9 mouse cellular contexts compared by ENCODE assay signal in genomic region chr15:93438663-93439062, GRCm38 (mm10). TPM values are rescaled to one million over a fixed set of nuclear protein-coding genes. Genes with fewer than 3 reads are reported as not detected.
A peak's percentile ranks its signal among the peaks of the same experiment; 100 is the strongest.
DNase-seq lines count a peak whose midpoint lies in the region; ATAC-seq and TF ChIP-seq lines count a peak whose summit lies in the region.
"Had no signal": no experiment of that assay in that cellular context is flagged by ENCODE, and none has a peak within 500 bp of the region (broad histone marks: within the 10 kb centered on the region; RNA-seq: fewer than 3 reads in every experiment).

No protein-coding gene starts in this region.

- no peaks in the 10 kb centered on the region for H3K9me3 ChIP-seq in neural tube, embryonic 14.5 days (ENCODE audit: control insufficient read depth, low read length)

- peak; percentile 73 for ATAC-seq in neural tube, embryonic 14.5 days (ENCODE audit: low read depth)

- 0 out of 2 replicates have a peak, but pooled peaks cover 3% of the 10 kb centered on the region for H3K4me1 ChIP-seq in cerebellum, adult 2 months (ENCODE audit: control insufficient read depth, insufficient read depth, low read length)
- H3K4me1 ChIP-seq in liver, adult 2 months (ENCODE audit: control insufficient read depth, insufficient read depth, low read length), result no peaks in the 10 kb centered on the region
- H3K4me1 ChIP-seq in neural tube, embryonic 14.5 days (ENCODE audit: control insufficient read depth, insufficient read depth, low read length), result no peaks in the 10 kb centered on the region

- H3K4me3 ChIP-seq in cerebellum, adult 2 months (replicated peaks; ENCODE audit: insufficient read depth, low read depth, low read length), result no peak overlapping the region
- H3K4me3 ChIP-seq in liver, adult 2 months (ENCODE audit: insufficient read depth, low read depth, low read length), result no peak overlapping the region
- H3K4me3 ChIP-seq in neural tube, embryonic 14.5 days (ENCODE audit: low read depth, low read length), result no peak overlapping the region
- H3K4me3 ChIP-seq: heart, embryonic 13.5 days had no signal

- peaks cover 15% of the 10 kb centered on the region for H3K36me3 ChIP-seq in liver, adult 2 months (ENCODE audit: control insufficient read depth, insufficient read depth, low read length)
- H3K36me3 ChIP-seq in neural tube, embryonic 14.5 days (ENCODE audit: control insufficient read depth, insufficient read depth, low read length), result peaks cover 6% of the 10 kb centered on the region; the same call in 1 of the 2 replicates

- H3K9ac ChIP-seq in liver, adult 2 months (ENCODE audit: low read depth, low read length), result no peak overlapping the region
- H3K9ac ChIP-seq in neural tube, embryonic 14.5 days (replicated peaks; ENCODE audit: low read depth, low read length), result no peak overlapping the region
- H3K9ac ChIP-seq: heart, embryonic 13.5 days had no signal

- peak; percentile 91 for TF ChIP-seq CTCF in cerebellum, adult 2 months (IDR thresholded peaks at IDR 0.05; ENCODE audit: borderline replicate concordance, insufficient read depth, low read depth, low read length)
- TF ChIP-seq CTCF in liver, adult 2 months (IDR thresholded peaks at IDR 0.05; ENCODE audit: low read depth, low read length), result peak; percentile 82

- no peaks in the 10 kb centered on the region for H3K27me3 ChIP-seq in cerebellum, adult 2 months (ENCODE audit: control insufficient read depth, insufficient read depth, low read length)
- H3K27me3 ChIP-seq in liver, adult 2 months (ENCODE audit: control insufficient read depth, insufficient read depth, low read length), result no peaks in the 10 kb centered on the region
- no peaks in the 10 kb centered on the region for H3K27me3 ChIP-seq in neural tube, embryonic 14.5 days (ENCODE audit: control insufficient read depth, insufficient read depth, low read length)
- H3K27me3 ChIP-seq: heart, embryonic 13.5 days had no signal

- peak; percentile 68 for DNase-seq in B cell, adult 2 months
- peak; percentile 8 for DNase-seq in MEL-GATA-1-ER (ENCODE audit: extremely low read depth, low read depth)
- peak; percentile 48 to 63 for DNase-seq in cerebellum, adult 2 months
- peak; percentile 35 for DNase-seq in forelimb bud, embryonic 11.5 days (ENCODE audit: low read depth, low spot score)
- peak; percentile 52 for DNase-seq in kidney, adult 9 months
- peak; percentile 21 for DNase-seq in liver, adult 2 months (ENCODE audit: extremely low read depth, low read depth, low spot score)
- peak; percentile 65 for DNase-seq in thymus, postnatal 25 days

- no peak overlapping the region for H3K27ac ChIP-seq in cerebellum, adult 2 months (ENCODE audit: insufficient read depth, low read length)
- no peak overlapping the region for H3K27ac ChIP-seq in liver, adult 2 months (replicated peaks; ENCODE audit: insufficient read depth, low read depth, low read length)
- no peak overlapping the region for H3K27ac ChIP-seq in neural tube, embryonic 14.5 days (ENCODE audit: low read depth, low read length)
- H3K27ac ChIP-seq: heart, embryonic 13.5 days had no signal

- H3K4me2 ChIP-seq in neural tube, embryonic 14.5 days (ENCODE audit: low read depth, low read length), result no peak overlapping the region
- H3K4me2 ChIP-seq: heart, embryonic 13.5 days had no signal

- H3K79me2 ChIP-seq in liver, adult 2 months (ENCODE audit: control insufficient read depth, insufficient read depth, low read length), result no peaks in the 10 kb centered on the region

- no peak for TF ChIP-seq POLR2A in cerebellum, adult 2 months (IDR thresholded peaks at IDR 0.05; ENCODE audit: borderline replicate concordance, insufficient read depth, low read length)
- TF ChIP-seq POLR2A in liver, adult 2 months (IDR thresholded peaks at IDR 0.05; ENCODE audit: extremely low read depth, insufficient read depth, low read length), result no peak

- 21% methylated on average over 5 of the region's 5 CpGs for WGBS in cerebellum, adult 2 months
- 59% methylated on average over 5 of the region's 5 CpGs for WGBS in liver, adult 2 months
- 42% methylated on average over 5 of the region's 5 CpGs for WGBS in neural tube, embryonic 14.5 days

RNA-seq across cellular contexts. Expression of gene Pphln1, which starts 40.5 kb away (rescaled TPM):
- 27.2 and 28.1 TPM in 2 replicates for polyA plus RNA-seq in cerebellum, adult 2 months (2012; rRNA removed)
- total RNA-seq in liver, adult 2 months (2014; rRNA removed), result 11.4 and 11.7 TPM in 2 replicates
- 4.2 TPM in 2 replicates for polyA plus RNA-seq in liver, adult 2 months (2012; rRNA removed)
- polyA plus RNA-seq in neural tube, embryonic 14.5 days (2014; fragmentation: Nextera tagmentation; extraction: Ambion mirVana), result 30.1 and 32.1 TPM in 2 replicates

RNA-seq across cellular contexts. Expression of gene Zcrb1, which starts 40.5 kb away (rescaled TPM):
- polyA plus RNA-seq in cerebellum, adult 2 months (2012; rRNA removed), result 137 and 157 TPM in 2 replicates
- total RNA-seq in liver, adult 2 months (2014; rRNA removed), result 22.5 and 28.0 TPM in 2 replicates
- 12.0 TPM in 2 replicates for polyA plus RNA-seq in liver, adult 2 months (2012; rRNA removed)
- polyA plus RNA-seq in neural tube, embryonic 14.5 days (2014; fragmentation: Nextera tagmentation; extraction: Ambion mirVana), result 171 and 172 TPM in 2 replicates

Comparison
In these comparisons a context has a peak if more than half of its experiments do, and no peak if none do; other contexts are left out.
1. DNase-seq: peak in every context shown above with its lines; median percentile 68 in B cell, adult 2 months; 65 in thymus, postnatal 25 days; 56 in cerebellum, adult 2 months; 52 in kidney, adult 9 months; 35 in forelimb bud, embryonic 11.5 days; 21 in liver, adult 2 months; 8 in MEL-GATA-1-ER.
2. RNA of gene Zcrb1, which starts 40.5 kb away (polyA plus RNA-seq): 171 to 172 TPM in neural tube, embryonic 14.5 days and 137 to 157 TPM in cerebellum, adult 2 months; 12.0 TPM in liver, adult 2 months; every median in the first group is over 10 times any median in the second.